In genomic region chr13:95868896-95869540, GRCm38 (mm10) we compare ENCODE assay signal across 12 mouse cellular contexts. TPM values are rescaled to one million over a fixed set of nuclear protein-coding genes. Genes with fewer than 3 reads are reported as not detected.
DNase-seq lines count a peak whose midpoint lies in the region; ATAC-seq and TF ChIP-seq lines count a peak whose summit lies in the region.
"Had no signal": no experiment of that assay in that cellular context is flagged by ENCODE, and none has a peak within 500 bp of the region (broad histone marks: within the 10 kb centered on the region; RNA-seq: fewer than 3 reads in every experiment).

No protein-coding gene starts in this region.

- H3K27me3 ChIP-seq in stomach, embryonic 16.5 days (ENCODE audit: control insufficient read depth, insufficient read depth, low read length): no peaks in the 10 kb centered on the region
- H3K27me3 ChIP-seq in stomach, postnatal 0 days (ENCODE audit: control insufficient read depth, insufficient read depth, low read length): no peaks in the 10 kb centered on the region
- no peaks in the 10 kb centered on the region for H3K27me3 ChIP-seq in midbrain, embryonic 13.5 days
- no peaks in the 10 kb centered on the region for H3K27me3 ChIP-seq in limb, embryonic 10.5 days (ENCODE audit: low read depth, poor library complexity, severe bottlenecking)
- H3K27me3 ChIP-seq: lung, embryonic 15.5 days had no signal

- no peaks in the 10 kb centered on the region; the same call in 1 of the 2 replicates for H3K4me1 ChIP-seq in stomach, embryonic 16.5 days (ENCODE audit: control insufficient read depth, insufficient read depth, low read length)
- 0 out of 2 replicates have a peak, but pooled peaks cover 3% of the 10 kb centered on the region for H3K4me1 ChIP-seq in stomach, postnatal 0 days (replicated peaks; ENCODE audit: control insufficient read depth, insufficient read depth)
- peaks cover 47% of the 10 kb centered on the region for H3K4me1 ChIP-seq in midbrain, embryonic 13.5 days (replicated peaks)
- peaks cover 21% of the 10 kb centered on the region for H3K4me1 ChIP-seq in limb, embryonic 10.5 days
- H3K4me1 ChIP-seq: lung, embryonic 15.5 days had no signal

- TF ChIP-seq EP300 in stomach, postnatal 0 days (optimal IDR thresholded peaks at IDR 0.05): no peak

- ATAC-seq in stomach, embryonic 16.5 days (ENCODE audit: insufficient read depth, low FRiP score): 0 out of 2 replicates have a peak, but pooled peaks have one; percentile 6
- no peak for ATAC-seq in stomach, postnatal 0 days (ENCODE audit: low FRiP score, low TSS enrichment)
- ATAC-seq in hematopoietic stem cell, adult 5-6 weeks (replicated peaks in 1 of 2; ENCODE audit: insufficient read depth in 1 of 2, low FRiP score in 2 of 2, low TSS enrichment in 1 of 2, low read depth in 1 of 2, poor library complexity in 2 of 2, severe bottlenecking in 2 of 2): peak; percentile 96 to 98
- ATAC-seq in midbrain, embryonic 13.5 days: peak; percentile 93

- H3K4me3 ChIP-seq in stomach, embryonic 16.5 days (replicated peaks; ENCODE audit: low read length): no peak overlapping the region
- H3K4me3 ChIP-seq in stomach, postnatal 0 days (ENCODE audit: low read depth, low read length): no peak overlapping the region
- H3K4me3 ChIP-seq in midbrain, embryonic 13.5 days (replicated peaks): no peak overlapping the region
- H3K4me3 ChIP-seq in limb, embryonic 10.5 days: no peak overlapping the region
- H3K4me3 ChIP-seq: lung, embryonic 15.5 days had no signal

- no peaks in the 10 kb centered on the region for H3K9me3 ChIP-seq in stomach, embryonic 16.5 days (replicated peaks; ENCODE audit: control insufficient read depth, low read length)
- no peaks in the 10 kb centered on the region for H3K9me3 ChIP-seq in stomach, postnatal 0 days (ENCODE audit: control insufficient read depth, low read length)
- no peaks in the 10 kb centered on the region for H3K9me3 ChIP-seq in midbrain, embryonic 13.5 days
- H3K9me3 ChIP-seq in limb, embryonic 10.5 days (replicated peaks): no peaks in the 10 kb centered on the region
- H3K9me3 ChIP-seq: lung, embryonic 15.5 days had no signal

- H3K4me2 ChIP-seq in stomach, embryonic 16.5 days (ENCODE audit: low read depth, low read length): no peak overlapping the region
- H3K4me2 ChIP-seq in stomach, postnatal 0 days (replicated peaks; ENCODE audit: low read depth): no peak overlapping the region
- peak overlapping the region; percentile 36 for H3K4me2 ChIP-seq in midbrain, embryonic 13.5 days (replicated peaks)
- H3K4me2 ChIP-seq: lung, embryonic 15.5 days had no signal

- TF ChIP-seq CTCF in stomach, postnatal 0 days (IDR thresholded peaks at IDR 0.05; ENCODE audit: low read depth): no peak

- no peak overlapping the region for H3K27ac ChIP-seq in stomach, embryonic 16.5 days (ENCODE audit: low read length)
- H3K27ac ChIP-seq in stomach, postnatal 0 days (replicated peaks): no peak overlapping the region
- peak overlapping the region; percentile 66 for H3K27ac ChIP-seq in midbrain, embryonic 13.5 days
- no peak overlapping the region for H3K27ac ChIP-seq in limb, embryonic 10.5 days
- H3K27ac ChIP-seq: lung, embryonic 15.5 days had no signal

- WGBS in stomach, embryonic 16.5 days: 75% methylated on average over 8 of the region's 8 CpGs
- 74% methylated on average over 8 of the region's 8 CpGs for WGBS in stomach, postnatal 0 days
- WGBS in midbrain, embryonic 13.5 days: 9% methylated on average over 8 of the region's 8 CpGs
- WGBS in limb, embryonic 10.5 days: 77% methylated on average over 8 of the region's 8 CpGs

- H3K9ac ChIP-seq in stomach, embryonic 16.5 days (ENCODE audit: low read length): no peak overlapping the region
- H3K9ac ChIP-seq in stomach, postnatal 0 days (ENCODE audit: low read length): no peak overlapping the region
- no peak overlapping the region for H3K9ac ChIP-seq in midbrain, embryonic 13.5 days (replicated peaks)
- H3K9ac ChIP-seq: lung, embryonic 15.5 days had no signal

- DNase-seq in stomach, postnatal 0 days (ENCODE audit: low spot score): no peak
- DNase-seq in thymus, postnatal 4 days: no peak
- DNase-seq in limb, embryonic 10.5 days (ENCODE audit: low spot score): no peak
- DNase-seq in gastrocnemius, postnatal 10 days: no peak
- DNase-seq in frontal cortex, adult 2 months (ENCODE audit: extremely low spot score in 1 of 2, low spot score in 1 of 2): no peak
- DNase-seq: cerebellum, postnatal 25 days; heart, postnatal 10 days; kidney, postnatal 4 days had no signal

- H3K36me3 ChIP-seq in stomach, embryonic 16.5 days (ENCODE audit: control insufficient read depth, insufficient read depth, low read length): no peaks in the 10 kb centered on the region
- no peaks in the 10 kb centered on the region for H3K36me3 ChIP-seq in stomach, postnatal 0 days (ENCODE audit: control insufficient read depth, insufficient read depth, low read length)
- H3K36me3 ChIP-seq in midbrain, embryonic 13.5 days: no peaks in the 10 kb centered on the region
- no peaks in the 10 kb centered on the region for H3K36me3 ChIP-seq in limb, embryonic 10.5 days
- H3K36me3 ChIP-seq: lung, embryonic 15.5 days had no signal

RNA-seq across cellular contexts. Expression of gene Iqgap2, which starts 22.7 kb away (rescaled TPM):
- 16.2 and 18.4 TPM in 2 replicates for polyA plus RNA-seq in stomach, embryonic 16.5 days (2015; fragmentation: Nextera tagmentation; extraction: Ambion mirVana)
- 15.3 and 16.5 TPM in 2 replicates for polyA plus RNA-seq in stomach, postnatal 0 days (2015; fragmentation: Nextera tagmentation; extraction: Ambion mirVana)
- total RNA-seq in hematopoietic stem cell, adult 5-6 weeks (2017): 234 and 243 TPM in 2 replicates
- polyA plus RNA-seq in midbrain, embryonic 13.5 days (2015; fragmentation: Nextera tagmentation; extraction: Ambion mirVana): 6.2 and 7.4 TPM in 2 replicates
- polyA plus RNA-seq in limb, embryonic 10.5 days (2016; fragmentation: Nextera tagmentation; extraction: Ambion mirVana): 7.1 and 9.7 TPM in 2 replicates
- 1 to 10 TPM; 3.8 to 4.9 TPM for total RNA-seq in gastrocnemius, postnatal 10 days (2021)
- polyA plus RNA-seq in frontal cortex, adult 2 months (2012; rRNA removed): 5.5 and 5.7 TPM in 2 replicates
